Mouse (Mus musculus) embryonic facial prominence, embryonic 14.5 days (tissue): ENCODE results near the gene Gm973. TPM values are rescaled to one million over a fixed set of nuclear protein-coding genes. Genes with fewer than 3 reads are reported as not detected.

Source experiments
- ATAC-seq: fragments of 200-750 bp; cut with Nextera tagmentation; 2 replicates; pipeline ENCODE4 v1.8.0; 2017; ENCODE audit warnings: low read depth, moderate number of reproducible peaks, moderate TSS enrichment
- DNase-seq: peaks from one replicate; pipeline ENCODE4 v3.0.0-alpha.2; 2015; ENCODE audit warnings: low spot score
- H3K27ac ChIP-seq: fragments of 300-500 bp; sonication (generic); replicated peaks from 2 replicates; pipeline ENCODE4 v1.5.1; 2014; ENCODE audit warnings: low read depth, mild to moderate bottlenecking, low read length, moderate library complexity
- H3K27me3 ChIP-seq: fragments of 300-500 bp; sonication (generic); replicated peaks from 2 replicates; pipeline ENCODE4 v1.6.1; 2014; ENCODE audit warnings: low read length; ENCODE audit not compliant: control insufficient read depth, insufficient read depth
- H3K36me3 ChIP-seq: fragments of 300-500 bp; sonication (generic); 2 replicates; pipeline ENCODE4 v1.6.1; 2014; ENCODE audit warnings: low read length, mixed read lengths; ENCODE audit not compliant: control insufficient read depth, insufficient read depth
- H3K4me1 ChIP-seq: fragments of 300-500 bp; sonication (generic); 2 replicates; pipeline ENCODE4 v1.6.1; 2014; ENCODE audit warnings: antibody characterized with exemption, low read length; ENCODE audit not compliant: control insufficient read depth, insufficient read depth
- H3K4me2 ChIP-seq: fragments of 300-500 bp; sonication (generic); 2 replicates; pipeline ENCODE4 v1.6.1; 2014; ENCODE audit warnings: low read depth, mild to moderate bottlenecking, low read length, moderate library complexity, mixed read lengths
- H3K4me3 ChIP-seq: fragments of 300-500 bp; sonication (generic); 2 replicates; pipeline ENCODE4 v1.5.1; 2014; ENCODE audit warnings: low read depth, mild to moderate bottlenecking, low read length
- H3K9ac ChIP-seq: fragments of 300-500 bp; sonication (generic); 2 replicates; pipeline ENCODE4 v1.6.1; 2014; ENCODE audit warnings: low read depth, mild to moderate bottlenecking, low read length, moderate library complexity, mixed read lengths
- H3K9me3 ChIP-seq: fragments of 300-500 bp; sonication (generic); 2 replicates; pipeline ENCODE4 v1.6.1; 2016; ENCODE audit warnings: low read length; ENCODE audit not compliant: control insufficient read depth
- WGBS: fragments of 180-500 bp; shearing (Covaris S2); extraction: QIAGEN DNeasy Blood & Tissue Kit; methylation state at CpG from one replicate; pipeline ENCODE4 v1.1.7; 2014; 5-methylcytosine and 5-hydroxymethylcytosine counted together
- polyA plus RNA-seq: library from polyadenylated mRNA; unstranded; fragments of >200 nt; fragmentation: Nextera tagmentation; extraction: Ambion mirVana; gene quantifications from 2 replicates; pipeline ENCODE4 v1.2.1, GENCODE M21; 2014

Gm973 gene
- polyA plus RNA-seq, 1 experiment from 2014 or later: 5.9 TPM

- Histone ChIP-seq H3K27ac (no peak overlapping the region), H3K9ac (no peak overlapping the region), H3K36me3 (no peaks in the 10 kb centered on the region), H3K4me3 (no peak overlapping the region), H3K27me3 (peaks cover 24% of the 10 kb centered on the region), H3K4me1 (peaks cover 10% of the 10 kb centered on the region), H3K9me3 (no peaks in the 10 kb centered on the region), H3K4me2 (no peak overlapping the region)
- ATAC-seq (no peak), DNase-seq (no peak)
- 65% methylated on average over 11 of the region's 11 CpGs for WGBS
These were observed 78.7 kb downstream of the Gm973 start for GRCm38 (mm10) chr1:59594586-59595266.

DNA sequence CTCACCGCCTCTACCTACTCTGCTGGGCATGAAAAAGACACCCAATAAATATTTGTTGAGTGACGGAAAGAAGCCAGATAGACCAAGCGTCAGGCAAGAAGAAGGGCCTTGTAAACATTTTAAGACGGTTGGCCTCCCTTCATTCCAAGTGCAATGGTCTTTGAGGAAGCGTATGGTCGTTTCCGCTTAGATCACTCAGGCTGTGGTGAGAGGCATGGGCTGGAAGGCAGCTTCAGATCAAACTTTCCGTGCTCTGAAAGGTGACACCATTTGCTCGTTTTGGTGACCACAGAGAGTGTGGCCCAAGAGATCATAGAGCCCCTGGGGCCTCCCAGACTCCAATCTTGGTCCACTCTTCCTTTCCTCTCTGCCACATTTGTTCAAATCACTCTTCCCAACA lies 79.5 kb downstream of the Gm973 start:
- 74% methylated on average over 9 of the region's 9 CpGs for WGBS
- no peak overlapping the region for H3K9ac ChIP-seq

GRCm38 (mm10) chr1:59602531-59603416 lies 86.7 kb downstream of the Gm973 start:
- no peak overlapping the region for H3K27ac ChIP-seq
- H3K27me3 ChIP-seq: no peaks in the 10 kb centered on the region
- no peak overlapping the region for H3K4me3 ChIP-seq
- H3K36me3 ChIP-seq: no peaks in the 10 kb centered on the region
- no peaks in the 10 kb centered on the region for H3K4me1 ChIP-seq
- H3K9ac ChIP-seq: no peak overlapping the region
- H3K4me2 ChIP-seq: no peak overlapping the region
- DNase-seq: no peak
- 43% methylated on average over 11 of the region's 11 CpGs for WGBS
- no peak for ATAC-seq
- H3K9me3 ChIP-seq: no peaks in the 10 kb centered on the region

More for the DNA sequence above, 79.5 kb downstream of the Gm973 start:
- Histone ChIP-seq H3K27ac (no peak overlapping the region), H3K4me1 (peaks cover 10% of the 10 kb centered on the region), H3K36me3 (no peaks in the 10 kb centered on the region), H3K4me3 (no peak overlapping the region), H3K9me3 (no peaks in the 10 kb centered on the region), H3K4me2 (no peak overlapping the region), H3K27me3 (peaks cover 24% of the 10 kb centered on the region)
- DNase-seq: no peak
- no peak for ATAC-seq

DNA sequence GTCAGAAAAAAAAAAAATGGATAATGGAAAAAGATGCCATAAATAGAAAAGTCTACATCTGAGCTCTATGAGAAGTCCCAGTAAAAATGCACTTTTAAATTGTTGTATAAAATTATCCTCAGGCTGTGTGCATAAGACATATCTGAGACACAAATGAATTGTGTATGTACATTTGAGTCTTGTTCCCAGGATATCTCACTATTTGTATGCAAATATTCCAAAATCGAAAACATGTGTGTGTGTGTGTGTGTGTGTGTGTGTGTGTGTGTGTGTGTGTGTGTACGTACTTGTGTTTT lies 87.3 kb downstream of the Gm973 start:
- Histone ChIP-seq H3K4me3 (no peak overlapping the region), H3K27ac (no peak overlapping the region), H3K9ac (no peak overlapping the region), H3K27me3 (no peaks in the 10 kb centered on the region), H3K9me3 (no peaks in the 10 kb centered on the region), H3K4me2 (no peak overlapping the region), H3K4me1 (no peaks in the 10 kb centered on the region), H3K36me3 (no peaks in the 10 kb centered on the region)
- DNase-seq (no peak), ATAC-seq (no peak)
- 82% methylated on average over 2 of the region's 2 CpGs for WGBS

GRCm38 (mm10) chr1:59603893-59604292 lies 87.8 kb downstream of the Gm973 start:
- Histone ChIP-seq H3K9me3 (no peaks in the 10 kb centered on the region), H3K4me1 (no peaks in the 10 kb centered on the region), H3K4me3 (no peak overlapping the region), H3K9ac (no peak overlapping the region), H3K27me3 (no peaks in the 10 kb centered on the region), H3K4me2 (peak overlapping the region; percentile 16; the same call in 1 of the 2 replicates), H3K27ac (no peak overlapping the region), H3K36me3 (no peaks in the 10 kb centered on the region)
- peak; percentile 30 for DNase-seq
- WGBS: 16% methylated on average over 8 of the region's 11 CpGs
- ATAC-seq: peak; percentile 70; the same call in 1 of the 2 replicates

GRCm38 (mm10) chr1:59606479-59606878 lies 90.4 kb downstream of the Gm973 start:
- Histone ChIP-seq H3K9me3 (no peaks in the 10 kb centered on the region), H3K9ac (no peak overlapping the region), H3K4me3 (no peak overlapping the region), H3K27me3 (no peaks in the 10 kb centered on the region), H3K4me2 (no peak overlapping the region), H3K36me3 (no peaks in the 10 kb centered on the region), H3K27ac (no peak overlapping the region), H3K4me1 (no peaks in the 10 kb centered on the region)
- WGBS: 94% methylated on average over 13 of the region's 13 CpGs
- ATAC-seq (no peak), DNase-seq (no peak)

DNA sequence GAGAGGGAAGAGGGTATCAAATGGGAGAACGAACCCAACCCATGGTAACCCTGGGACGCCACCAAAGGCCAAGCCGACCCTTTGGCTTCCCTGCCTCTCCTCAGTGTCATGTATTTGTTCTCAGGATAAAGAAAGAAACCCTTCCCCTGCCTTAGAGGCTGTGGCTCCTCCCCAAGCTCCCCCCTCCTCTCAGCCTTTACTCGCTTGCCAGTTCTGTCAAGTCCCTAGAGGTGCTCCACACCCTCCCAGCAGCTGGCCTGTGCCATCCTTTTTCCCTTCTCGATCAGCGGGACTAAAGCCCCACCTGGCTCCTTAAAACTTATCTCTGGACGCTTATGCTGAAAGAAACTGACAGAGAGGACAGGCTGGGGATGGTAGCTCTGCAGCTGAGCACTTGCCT lies 91.0 kb downstream of the Gm973 start:
- 0 out of 2 replicates have a peak, but pooled peaks have one; percentile 44 for ATAC-seq

DNA sequence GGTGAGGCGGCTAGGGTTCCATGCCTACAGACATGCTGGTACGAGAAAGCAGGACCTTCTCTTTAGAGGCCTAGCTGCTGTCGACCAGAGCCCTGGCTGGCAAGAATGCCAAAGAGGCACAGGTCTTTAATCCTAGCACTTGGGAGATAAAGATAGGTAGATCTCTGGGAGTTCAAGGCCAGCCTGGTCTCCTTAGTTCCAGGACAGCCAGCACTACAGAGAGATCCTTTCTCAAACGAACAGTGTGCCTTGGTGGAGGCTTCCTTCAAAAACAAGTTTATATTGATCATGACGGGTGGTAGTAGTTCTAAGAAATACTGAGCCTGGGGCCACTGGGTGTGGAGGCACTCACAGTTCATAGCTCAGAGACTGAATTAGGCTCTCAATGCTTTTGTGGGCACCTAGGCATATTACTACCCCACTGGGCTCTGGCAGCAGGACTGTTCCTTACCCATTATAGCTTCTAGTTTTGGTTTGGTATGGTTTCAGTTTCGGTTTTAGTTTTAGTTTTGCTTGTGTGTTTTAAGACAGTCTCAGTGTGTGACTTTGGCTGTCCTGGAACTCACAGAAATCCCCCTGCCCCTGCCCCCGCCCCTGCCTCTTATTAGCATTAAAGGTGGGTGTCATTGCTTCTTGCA lies 92.2 kb downstream of the Gm973 start:
- no peak for ATAC-seq
- WGBS: 79% methylated on average over 7 of the region's 7 CpGs
- H3K9ac ChIP-seq: no peak overlapping the region

More for the DNA sequence above, 91.0 kb downstream of the Gm973 start:
- no peak overlapping the region for H3K4me3 ChIP-seq
- H3K9ac ChIP-seq: no peak overlapping the region
- no peak overlapping the region for H3K4me2 ChIP-seq
- no peaks in the 10 kb centered on the region for H3K27me3 ChIP-seq
- no peak overlapping the region for H3K27ac ChIP-seq
- WGBS: 54% methylated on average over 7 of the region's 7 CpGs
- H3K9me3 ChIP-seq: no peaks in the 10 kb centered on the region
- no peaks in the 10 kb centered on the region for H3K36me3 ChIP-seq
- no peaks in the 10 kb centered on the region for H3K4me1 ChIP-seq
- DNase-seq: no peak

More for the DNA sequence above, 92.2 kb downstream of the Gm973 start:
- Histone ChIP-seq H3K36me3 (no peaks in the 10 kb centered on the region), H3K27ac (no peak overlapping the region), H3K4me2 (no peak overlapping the region), H3K9me3 (no peaks in the 10 kb centered on the region), H3K27me3 (no peaks in the 10 kb centered on the region), H3K4me3 (no peak overlapping the region), H3K4me1 (no peaks in the 10 kb centered on the region)
- no peak for DNase-seq
